Mouse (Mus musculus) heart, adult 2 months (tissue): ENCODE data around the gene Rpl12.
A peak's percentile ranks its signal among the peaks of the same experiment; 100 is the strongest.

Source experiments
- CTCF ChIP-seq: fragments of 200-600 bp; IDR thresholded peaks from 2 replicates; pipeline ENCODE4 v1.8.1; 2022; ENCODE audit warnings: antibody characterized with exemption, mild to moderate bottlenecking, moderate library complexity
- EP300 ChIP-seq: fragments of 200-500 bp; IDR thresholded peaks from 2 replicates; pipeline ENCODE4 v1.6.1; 2011; ENCODE audit warnings: low read depth, low read length, control low read depth; ENCODE audit not compliant: insufficient read depth
- POLR2A ChIP-seq: fragments of 200-500 bp; IDR thresholded peaks from 2 replicates; pipeline ENCODE4 v1.6.1; 2011; ENCODE audit warnings: mild to moderate bottlenecking, low read depth, low read length, control low read depth; ENCODE audit not compliant: insufficient read depth

DNA sequence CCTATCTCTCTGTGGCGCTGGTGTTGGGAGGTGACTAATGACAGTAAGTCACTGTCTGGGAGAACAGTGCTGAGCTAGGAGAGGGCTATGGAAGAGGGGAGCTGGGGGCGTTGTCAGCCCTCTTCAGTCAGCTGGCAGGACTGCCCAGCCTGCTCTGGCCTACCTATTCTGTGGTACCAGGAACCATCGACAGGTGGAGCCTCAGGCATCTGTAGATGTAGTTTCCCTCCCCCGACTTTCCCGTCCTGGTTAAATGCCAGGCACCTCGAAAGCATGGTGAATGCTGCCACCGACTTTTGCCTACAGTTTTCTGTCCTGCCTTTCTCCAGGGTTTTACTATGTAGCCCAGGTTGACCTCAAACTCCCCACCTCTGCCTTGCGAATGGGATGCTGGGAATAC lies 4.0 kb upstream of the Rpl12 start:
- TF ChIP-seq CTCF: peak; percentile 22; the same call in 1 of the 2 replicates
- TF ChIP-seq POLR2A: no peak
- no peak for TF ChIP-seq EP300
